Mouse (Mus musculus): Measurements from ENCODE around the gene Ly6g6f. TPM values are rescaled to one million over a fixed set of nuclear protein-coding genes. Genes with fewer than 3 reads are reported as not detected.

The Ly6g6f gene
- total and polyA plus RNA-seq, 3 experiments, result 0.88 to 3.0 TPM; not detected in 1

DNA sequence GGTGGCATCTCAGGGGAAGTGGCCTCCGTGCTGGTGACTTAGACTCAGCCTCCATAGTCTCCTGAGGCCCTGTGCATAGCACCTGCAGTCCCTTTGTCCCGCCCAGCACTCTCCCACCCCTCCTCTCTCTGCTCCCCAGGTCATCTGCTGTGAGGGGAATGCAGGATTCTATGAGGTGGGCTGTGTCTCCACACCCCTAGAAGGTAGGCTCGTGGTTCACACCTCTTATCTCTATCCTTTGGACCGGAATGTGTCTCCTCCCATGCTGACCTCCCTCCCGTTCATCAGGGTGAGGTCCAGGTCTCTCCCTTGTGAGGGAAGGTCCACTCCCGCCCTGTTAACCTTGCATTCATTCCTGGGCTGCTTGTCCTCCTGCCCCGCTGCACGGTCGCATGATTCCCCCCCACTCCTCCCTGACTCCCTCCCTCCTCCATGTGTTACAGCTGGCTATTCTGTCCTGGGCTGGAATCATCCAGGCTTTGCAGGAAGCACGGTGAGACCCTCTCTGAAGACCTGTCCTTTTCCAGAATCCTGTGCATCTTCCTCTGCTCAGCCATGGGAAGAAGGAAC lies 14.9 kb upstream of the Ly6g6f start:
- H3K27ac ChIP-seq (ENCODE audit: control insufficient read depth, low read depth, low read length), result no peak overlapping the region
- no peak for TF ChIP-seq MYB (IDR thresholded peaks at IDR 0.05; ENCODE audit: low read depth, low read length)
- H3K9ac ChIP-seq (ENCODE audit: control insufficient read depth, low read depth, low read length, poor library complexity, severe bottlenecking), result no peak overlapping the region
- no peaks in the 10 kb centered on the region for H3K9me3 ChIP-seq (replicated peaks; ENCODE audit: insufficient read depth, low read length)
- peaks cover 20 to 33% of the 10 kb centered on the region in 2 experiments for H3K4me1 ChIP-seq (ENCODE audit: control insufficient read depth in 1 of 2, insufficient read depth in 2 of 2, low read length in 2 of 2)
- no peaks in the 10 kb centered on the region for H3K27me3 ChIP-seq (ENCODE audit: control insufficient read depth in 1 of 2, insufficient read depth in 2 of 2, low read length in 2 of 2)
- no peak for DNase-seq (ENCODE audit: low read depth, low spot score)
- no peak overlapping the region for H3K4me3 ChIP-seq (ENCODE audit: control insufficient read depth in 1 of 2, insufficient read depth in 1 of 2, low read depth in 2 of 2, low read length in 2 of 2)
- peaks cover 0 to 25% of the 10 kb centered on the region in 2 experiments for H3K36me3 ChIP-seq (ENCODE audit: control insufficient read depth in 1 of 2, insufficient read depth in 2 of 2, low read length in 2 of 2)
- H3K79me2 ChIP-seq (ENCODE audit: control insufficient read depth, insufficient read depth, low read length, poor library complexity), result no peaks in the 10 kb centered on the region

- peaks cover 0 to 4% of the 10 kb centered on the region in 2 experiments; a peak in 1 of 4 replicates for H3K4me1 ChIP-seq (ENCODE audit: control insufficient read depth in 1 of 2, insufficient read depth in 2 of 2, low read length in 2 of 2)
- H3K36me3 ChIP-seq (ENCODE audit: control insufficient read depth in 1 of 2, insufficient read depth in 2 of 2, low read length in 2 of 2), result no peaks in the 10 kb centered on the region; a peak in 2 of 4 replicates
- DNase-seq (ENCODE audit: low read depth, low spot score), result no peak
- H3K9me3 ChIP-seq (replicated peaks; ENCODE audit: insufficient read depth, low read length), result no peaks in the 10 kb centered on the region
- TF ChIP-seq MXI1 (IDR thresholded peaks at IDR 0.05; ENCODE audit: low read depth, low read length) (no peak), MYB (IDR thresholded peaks at IDR 0.05; ENCODE audit: low read depth, low read length) (no peak), CHD2 (IDR thresholded peaks at IDR 0.05; ENCODE audit: low read length) (no peak), RAD21 (IDR thresholded peaks at IDR 0.05; ENCODE audit: low read depth, low read length) (no peak), TAL1 (IDR thresholded peaks at IDR 0.05; ENCODE audit: low read length) (no peak), MAX (IDR thresholded peaks at IDR 0.05; ENCODE audit: low read length) (no peak), ZKSCAN1 (IDR thresholded peaks at IDR 0.05; ENCODE audit: low read depth, low read length) (no peak), USF1 (IDR thresholded peaks at IDR 0.05; ENCODE audit: low read depth, low read length) (no peak), NELFE (IDR thresholded peaks at IDR 0.05; ENCODE audit: low read depth, low read length) (no peak), ETS1 (IDR thresholded peaks at IDR 0.05; ENCODE audit: low read depth, low read length) (no peak), TBP (IDR thresholded peaks at IDR 0.05; ENCODE audit: low read depth, low read length) (no peak), USF2 (IDR thresholded peaks at IDR 0.05; ENCODE audit: borderline replicate concordance in 1 of 2, insufficient read depth in 1 of 2, low read depth in 1 of 2, low read length in 2 of 2) (no peak), ZC3H11A (IDR thresholded peaks at IDR 0.05; ENCODE audit: low read depth, low read length) (no peak), TCF12 (IDR thresholded peaks at IDR 0.05; ENCODE audit: low read depth, low read length) (no peak), ZMIZ1 (IDR thresholded peaks at IDR 0.05; ENCODE audit: low read depth, low read length) (no peak), KAT2A (conservative IDR thresholded peaks at IDR 0.05; ENCODE audit: low read depth, low read length) (no peak), RCOR1 (IDR thresholded peaks at IDR 0.05; ENCODE audit: low read depth, low read length) (no peak), MAZ (IDR thresholded peaks at IDR 0.05; ENCODE audit: low read depth, low read length) (no peak), E2F4 (IDR thresholded peaks at IDR 0.05; ENCODE audit: borderline replicate concordance, low read depth, low read length) (no peak), EP300 (IDR thresholded peaks at IDR 0.05; ENCODE audit: low read depth in 1 of 2, low read length in 2 of 2) (no peak)
- no peak overlapping the region for H3K9ac ChIP-seq (ENCODE audit: control insufficient read depth, low read depth, low read length, poor library complexity, severe bottlenecking)
- H3K79me2 ChIP-seq (ENCODE audit: control insufficient read depth, insufficient read depth, low read length, poor library complexity), result no peaks in the 10 kb centered on the region
- no peak overlapping the region for H3K4me3 ChIP-seq (ENCODE audit: control insufficient read depth in 1 of 2, insufficient read depth in 1 of 2, low read depth in 2 of 2, low read length in 2 of 2)
- H3K27me3 ChIP-seq (ENCODE audit: control insufficient read depth in 1 of 2, insufficient read depth in 2 of 2, low read length in 2 of 2), result no peaks in the 10 kb centered on the region
- H3K27ac ChIP-seq (ENCODE audit: control insufficient read depth, low read depth, low read length), result no peak overlapping the region
Observed at GRCm38 (mm10) chr17:35097164-35097655, 11.8 kb upstream of the Ly6g6f start.
